Mouse (Mus musculus) liver, embryonic 14.5 days (tissue): ENCODE data around the gene Rem2. TPM values are rescaled to one million over a fixed set of nuclear protein-coding genes. Genes with fewer than 3 reads are reported as not detected.

Experiments used
- ATAC-seq: fragments of 200-750 bp; cut with Nextera tagmentation; 2 replicates; pipeline ENCODE4 v1.8.0; 2017; ENCODE audit warnings: moderate number of reproducible peaks, mild to moderate bottlenecking, moderate library complexity; ENCODE audit not compliant: insufficient read depth
- DNase-seq, 3 experiments: peaks; one replicate each; pipeline ENCODE4 v3.0.0-alpha.2; 2012 to 2013; ENCODE audit warnings: low read depth in 3 of 3, low spot score in 3 of 3
- H3K27ac ChIP-seq: fragments of 300-500 bp; sonication (generic); 2 replicates; pipeline ENCODE4 v1.5.1; 2014; ENCODE audit warnings: moderate library complexity, mild to moderate bottlenecking, control low read depth, inconsistent platforms
- H3K27me3 ChIP-seq: fragments of 300-500 bp; sonication (generic); 2 replicates; pipeline ENCODE4 v1.6.1; 2014; ENCODE audit warnings: mild to moderate bottlenecking, low read length, moderate library complexity; ENCODE audit not compliant: control insufficient read depth, insufficient read depth
- H3K36me3 ChIP-seq: fragments of 300-500 bp; sonication (generic); replicated peaks from 2 replicates; pipeline ENCODE4 v1.6.1; 2014; ENCODE audit warnings: low read depth; ENCODE audit not compliant: control insufficient read depth, insufficient read depth
- H3K4me1 ChIP-seq, 2 experiments: fragments of 200-500 bp in 1 of 2; fragments of 300-500 bp in 1 of 2; sonication (generic) in 1 of 2; replicated peaks; 2 replicates each; pipeline ENCODE4 v1.6.1; 2012 to 2014; ENCODE audit warnings: antibody characterized with exemption in 1 of 2, inconsistent platforms in 1 of 2, low read length in 1 of 2; ENCODE audit not compliant: control insufficient read depth in 2 of 2, insufficient read depth in 2 of 2
- H3K4me2 ChIP-seq: fragments of 300-500 bp; sonication (generic); 2 replicates; pipeline ENCODE4 v1.6.1; 2014; ENCODE audit warnings: low read depth, mild to moderate bottlenecking, control low read depth, moderate library complexity
- H3K4me3 ChIP-seq, 2 experiments: fragments of 200-500 bp in 1 of 2; fragments of 300-500 bp in 1 of 2; sonication (generic) in 1 of 2; 2 replicates each; pipeline ENCODE4 v1.5.1; 2012 to 2014; ENCODE audit warnings: low read depth in 2 of 2, low read length in 2 of 2, mild to moderate bottlenecking in 2 of 2, control low read depth in 1 of 2, inconsistent platforms in 1 of 2, moderate library complexity in 1 of 2; ENCODE audit not compliant: insufficient read depth in 1 of 2
- H3K9ac ChIP-seq: fragments of 300-500 bp; sonication (generic); replicated peaks from 2 replicates; pipeline ENCODE4 v1.6.1; 2014; ENCODE audit warnings: mild to moderate bottlenecking, control low read depth, moderate library complexity
- H3K9me3 ChIP-seq: fragments of 300-500 bp; sonication (generic); 2 replicates; pipeline ENCODE4 v1.6.1; 2016; ENCODE audit warnings: low read length, mixed read lengths; ENCODE audit not compliant: control insufficient read depth
- CTCF ChIP-seq: IDR thresholded peaks from 2 replicates; pipeline ENCODE4 v1.5.1; 2016; ENCODE audit warnings: antibody characterized with exemption, low read depth, control low read depth
- EP300 ChIP-seq: IDR thresholded peaks from 2 replicates; pipeline ENCODE4 v1.6.1; 2016; ENCODE audit warnings: antibody characterized with exemption, low read depth
- WGBS: fragments of 180-500 bp; shearing (Covaris S2); extraction: QIAGEN DNeasy Blood & Tissue Kit; methylation state at CpG from one replicate; pipeline ENCODE4 v1.1.7; 2014; ENCODE audit not compliant: insufficient replicate concordance; 5-methylcytosine and 5-hydroxymethylcytosine counted together
- polyA plus RNA-seq, 2 experiments: library from polyadenylated mRNA; depleted of rRNA in 1 of 2; stranded (reverse) in 1 of 2; unstranded in 1 of 2; fragments of >200 nt; fragmentation: Nextera tagmentation in 1 of 2; extraction: Ambion mirVana in 1 of 2; gene quantifications; 2 replicates each; pipeline versions ENCODE4 v1.2.1 to v1.2.3; 2012 to 2014

Rem2 gene
- polyA plus RNA-seq, 2 experiments, result 0.05 to 0.09 TPM

- Histone ChIP-seq H3K4me3 (no peak overlapping the region), H3K9me3 (no peaks in the 10 kb centered on the region), H3K4me1 (peaks cover 0 to under 1% of the 10 kb centered on the region in 2 experiments; a peak in 1 of 4 replicates), H3K36me3 (no peaks in the 10 kb centered on the region), H3K9ac (no peak overlapping the region), H3K27me3 (no peaks in the 10 kb centered on the region), H3K4me2 (no peak overlapping the region), H3K27ac (no peak overlapping the region)
- TF ChIP-seq EP300 (no peak), CTCF (no peak)
- no peak for ATAC-seq
- 71% methylated on average over 7 of the region's 7 CpGs for WGBS
- DNase-seq, result no peak
Observed at GRCm38 (mm10) chr14:54439610-54440009, 36.3 kb upstream of the Rem2 start.

- H3K4me3 ChIP-seq, result no peak overlapping the region
Observed at GRCm38 (mm10) chr14:54440538-54440937, 35.4 kb upstream of the Rem2 start.

GRCm38 (mm10) chr14:54441365-54441764 lies 34.5 kb upstream of the Rem2 start:
- H3K27me3 ChIP-seq, result no peaks in the 10 kb centered on the region
- DNase-seq, result no peak
- no peak for ATAC-seq
- no peak overlapping the region for H3K4me2 ChIP-seq
- no peak overlapping the region for H3K27ac ChIP-seq
- WGBS, result 47% methylated on average over 4 of the region's 4 CpGs
- H3K4me3 ChIP-seq, result no peak overlapping the region
- no peaks in the 10 kb centered on the region for H3K36me3 ChIP-seq
- no peaks in the 10 kb centered on the region for H3K9me3 ChIP-seq
- no peak overlapping the region for H3K9ac ChIP-seq
- TF ChIP-seq EP300, result no peak
- no peak for TF ChIP-seq CTCF
- H3K4me1 ChIP-seq, result peaks cover 3 to 12% of the 10 kb centered on the region in 2 experiments; a peak in 2 of 4 replicates

More at GRCm38 (mm10) chr14:54440538-54440937, 35.4 kb upstream of the Rem2 start:
- H3K4me1 ChIP-seq, result peaks cover 3 to 7% of the 10 kb centered on the region in 2 experiments; a peak in 2 of 4 replicates
- H3K9me3 ChIP-seq, result no peaks in the 10 kb centered on the region
- no peak for DNase-seq
- no peak for TF ChIP-seq CTCF
- TF ChIP-seq EP300, result no peak
- WGBS, result 82% methylated on average over 14 of the region's 14 CpGs
- no peak for ATAC-seq
- H3K36me3 ChIP-seq, result no peaks in the 10 kb centered on the region
- no peak overlapping the region for H3K27ac ChIP-seq
- H3K4me2 ChIP-seq, result no peak overlapping the region
- H3K27me3 ChIP-seq, result no peaks in the 10 kb centered on the region
- H3K9ac ChIP-seq, result no peak overlapping the region

- no peak overlapping the region for H3K4me3 ChIP-seq
- H3K36me3 ChIP-seq, result no peaks in the 10 kb centered on the region
- no peak overlapping the region for H3K4me2 ChIP-seq
- H3K4me1 ChIP-seq, result peaks cover 3 to 12% of the 10 kb centered on the region in 2 experiments; a peak in 2 of 4 replicates
- H3K27ac ChIP-seq, result no peak overlapping the region
- WGBS, result 58% methylated on average over 3 of the region's 3 CpGs
- no peak for ATAC-seq
- no peak overlapping the region for H3K9ac ChIP-seq
- no peaks in the 10 kb centered on the region for H3K9me3 ChIP-seq
- TF ChIP-seq EP300 (no peak), CTCF (no peak)
- DNase-seq, result no peak
- H3K27me3 ChIP-seq, result no peaks in the 10 kb centered on the region
Observed at GRCm38 (mm10) chr14:54442548-54442947, 33.4 kb upstream of the Rem2 start.

- Histone ChIP-seq H3K4me2 (no peak overlapping the region), H3K27me3 (no peaks in the 10 kb centered on the region), H3K9me3 (no peaks in the 10 kb centered on the region), H3K9ac (no peak overlapping the region), H3K4me1 (peaks cover 3 to 12% of the 10 kb centered on the region in 2 experiments; a peak in 2 of 4 replicates), H3K36me3 (no peaks in the 10 kb centered on the region), H3K4me3 (no peak overlapping the region), H3K27ac (no peak overlapping the region)
- DNase-seq (no peak), ATAC-seq (no peak)
- TF ChIP-seq CTCF, result no peak
- TF ChIP-seq EP300, result no peak
- 27% methylated on average over 3 of the region's 3 CpGs for WGBS
Observed at GRCm38 (mm10) chr14:54443196-54443595, 32.7 kb upstream of the Rem2 start.
